Mouse (Mus musculus) ES-E14 (cell line): ENCODE data around the gene 1700069L16Rik. TPM values are rescaled to one million over a fixed set of nuclear protein-coding genes. Genes with fewer than 3 reads are reported as not detected.
A peak's percentile ranks its signal among the peaks of the same experiment; 100 is the strongest.

ENCODE experiments used
- DNase-seq: peaks from one replicate; pipeline ENCODE4 v3.0.0-alpha.2; 2013; ENCODE audit warnings: low read depth, low spot score
- H3K27ac ChIP-seq: 2 replicates; pipeline ENCODE4 v1.5.1; 2012; ENCODE audit warnings: low read depth, mild to moderate bottlenecking, low read length, moderate library complexity, mixed read lengths; ENCODE audit not compliant: poor library complexity, insufficient read depth, severe bottlenecking
- H3K36me3 ChIP-seq: 2 replicates; pipeline ENCODE4 v1.6.1; 2012; ENCODE audit warnings: mild to moderate bottlenecking, low read length, moderate library complexity, mixed read lengths; ENCODE audit not compliant: control insufficient read depth, poor library complexity, insufficient read depth, severe bottlenecking
- H3K4me1 ChIP-seq, 2 experiments: fragments of 150-350 bp in 1 of 2; sonication (generic) in 1 of 2; 2 replicates each; pipeline ENCODE4 v1.6.1; 2012; ENCODE audit warnings: low read length in 2 of 2, mild to moderate bottlenecking in 1 of 2, mixed read lengths in 1 of 2; ENCODE audit not compliant: control insufficient read depth in 2 of 2, insufficient read depth in 2 of 2, poor library complexity in 1 of 2
- H3K4me3 ChIP-seq, 2 experiments: fragments of 150-350 bp in 1 of 2; sonication (generic) in 1 of 2; 2 replicates each; pipeline ENCODE4 v1.5.1; 2012; ENCODE audit warnings: low read length in 2 of 2, low read depth in 1 of 2, mild to moderate bottlenecking in 1 of 2, mixed read lengths in 1 of 2; ENCODE audit not compliant: insufficient read depth in 1 of 2, poor library complexity in 1 of 2, severe bottlenecking in 1 of 2
- H3K9ac ChIP-seq: 2 replicates; pipeline ENCODE4 v1.6.1; 2012; ENCODE audit warnings: low read depth, mild to moderate bottlenecking, low read length, mixed read lengths; ENCODE audit not compliant: poor library complexity, insufficient read depth, severe bottlenecking
- H3K9me3 ChIP-seq: fragments of 150-350 bp; sonication (generic); 2 replicates; pipeline ENCODE4 v1.6.1; 2012; ENCODE audit warnings: low read depth, mild to moderate bottlenecking, low read length; ENCODE audit not compliant: control insufficient read depth, insufficient read depth
- CHD2 ChIP-seq: IDR thresholded peaks from 2 replicates; pipeline ENCODE4 v1.6.1; 2014; ENCODE audit warnings: mild to moderate bottlenecking, low read depth, low read length, inconsistent platforms
- HCFC1 ChIP-seq: IDR thresholded peaks from 2 replicates; pipeline ENCODE4 v1.6.1; 2012; ENCODE audit warnings: low read length, inconsistent platforms, borderline replicate concordance; ENCODE audit not compliant: insufficient read depth
- MAFK ChIP-seq: IDR thresholded peaks from 2 replicates; pipeline ENCODE4 v1.6.1; 2014; ENCODE audit warnings: mild to moderate bottlenecking, low read depth, low read length, inconsistent platforms; ENCODE audit not compliant: insufficient read depth
- ZC3H11A ChIP-seq: IDR thresholded peaks from 2 replicates; pipeline ENCODE4 v1.6.1; 2012; ENCODE audit warnings: low read depth, mild to moderate bottlenecking, inconsistent platforms, low read length, borderline replicate concordance
- ZNF384 ChIP-seq: IDR thresholded peaks from 2 replicates; pipeline ENCODE4 v1.6.1; 2012; ENCODE audit warnings: low read depth, low read length, inconsistent platforms
- in situ Hi-C, 2 experiments: fragments of 600-800 bp; cut with MboI; formaldehyde crosslinking; loops; one replicate each; pipeline ENCODE4 v1.15.1; 2025; ENCODE audit warnings: low sequenced_read_pairs in 2 of 2, inconsistent platforms in 1 of 2; ENCODE audit not compliant: unreplicated experiment in 2 of 2
- total RNA-seq: library from RNA; depleted of rRNA; stranded (reverse); fragments of 300-350 nt; gene quantifications from 2 replicates; pipeline ENCODE4 v1.2.3, GENCODE M21; 2012

The 1700069L16Rik gene
- total RNA-seq, 1 experiment = not detected

- H3K27ac ChIP-seq = no peak overlapping the region
- no peaks in the 10 kb centered on the region for H3K36me3 ChIP-seq
- no peak overlapping the region for H3K9ac ChIP-seq
- TF ChIP-seq CHD2 = no peak
- no peak for TF ChIP-seq ZC3H11A
- no peak for TF ChIP-seq ZNF384
- no peak for TF ChIP-seq HCFC1
- H3K4me1 ChIP-seq = peaks cover 0 to 25% of the 10 kb centered on the region in 2 experiments; a peak in 2 of 4 replicates
- in situ Hi-C loops = no loop called here
- no peak for DNase-seq
- no peak overlapping the region for H3K4me3 ChIP-seq
- H3K9me3 ChIP-seq = no peaks in the 10 kb centered on the region
These were observed 5.3 kb downstream of the 1700069L16Rik start for GRCm38 (mm10) chr5:113719221-113719661.

- no peak overlapping the region for H3K4me3 ChIP-seq
- H3K27ac ChIP-seq = no peak overlapping the region
- H3K9ac ChIP-seq = no peak overlapping the region
- H3K9me3 ChIP-seq = no peaks in the 10 kb centered on the region
- no peaks in the 10 kb centered on the region for H3K36me3 ChIP-seq
- in situ Hi-C loops = no loop called here
- H3K4me1 ChIP-seq = peaks cover 0 to 14% of the 10 kb centered on the region in 2 experiments; a peak in 2 of 4 replicates
- DNase-seq = peak; percentile 96
- TF ChIP-seq CHD2 (no peak), ZNF384 (no peak), ZC3H11A (no peak), HCFC1 (no peak), MAFK (no peak)
These were observed 7.8 kb downstream of the 1700069L16Rik start for GRCm38 (mm10) chr5:113716581-113717388.

- no peak for TF ChIP-seq ZC3H11A
- no peak for TF ChIP-seq ZNF384
- no peak for TF ChIP-seq HCFC1
- no peak for TF ChIP-seq MAFK
- TF ChIP-seq CHD2 = no peak
- H3K9ac ChIP-seq = no peak overlapping the region
- H3K27ac ChIP-seq = no peak overlapping the region
- H3K4me3 ChIP-seq = no peak overlapping the region
- peaks cover 0 to 9% of the 10 kb centered on the region in 2 experiments; a peak in 2 of 4 replicates for H3K4me1 ChIP-seq
- DNase-seq = no peak
- no peaks in the 10 kb centered on the region for H3K9me3 ChIP-seq
- H3K36me3 ChIP-seq = no peaks in the 10 kb centered on the region
- in situ Hi-C loops = no loop called here
These were observed 11.7 kb downstream of the 1700069L16Rik start for GRCm38 (mm10) chr5:113712861-113713260.

GRCm38 (mm10) chr5:113703803-113704585, 20.6 kb downstream of the 1700069L16Rik start:
- no peak for TF ChIP-seq CHD2
- TF ChIP-seq MAFK = no peak
- TF ChIP-seq ZNF384 = no peak
- no peak for TF ChIP-seq HCFC1
- no peak for TF ChIP-seq ZC3H11A
- Histone ChIP-seq H3K9me3 (no peaks in the 10 kb centered on the region), H3K4me1 (peaks cover 4 to 9% of the 10 kb centered on the region in 2 experiments; a peak in 3 of 4 replicates), H3K27ac (no peak overlapping the region), H3K36me3 (no peaks in the 10 kb centered on the region), H3K9ac (no peak overlapping the region), H3K4me3 (no peak overlapping the region)
- in situ Hi-C loops = no loop called here
- no peak for DNase-seq
